Mouse (Mus musculus): ENCODE results near the gene Kcnmb3.
"Not testable (repeated sequence)": the region's sequence is repeated elsewhere in the genome, so short reads cannot be mapped to it uniquely, and the experiment has no call there.

Kcnmb3 gene

DNA sequence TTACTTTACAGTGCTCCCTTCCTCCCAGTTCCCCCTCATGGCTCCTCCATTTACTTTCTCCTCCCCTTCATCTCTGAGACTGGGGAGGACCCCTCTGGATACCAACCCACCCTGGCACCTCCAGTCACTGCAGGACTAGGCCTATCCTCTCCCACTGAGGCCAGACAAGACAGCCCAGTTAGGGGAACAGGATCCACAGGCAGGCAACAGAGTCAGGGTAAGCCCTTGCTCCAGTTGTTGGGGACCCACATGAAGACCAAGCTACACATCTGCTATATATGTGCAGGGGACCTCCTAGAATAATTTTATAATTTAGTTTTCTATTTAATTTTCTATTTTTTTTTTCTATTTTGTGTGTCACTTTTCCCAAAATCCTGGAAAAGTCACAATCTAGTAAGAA is 62.7 kb downstream of the Kcnmb3 start:
- not testable (repeated sequence) for DNase-seq

DNA sequence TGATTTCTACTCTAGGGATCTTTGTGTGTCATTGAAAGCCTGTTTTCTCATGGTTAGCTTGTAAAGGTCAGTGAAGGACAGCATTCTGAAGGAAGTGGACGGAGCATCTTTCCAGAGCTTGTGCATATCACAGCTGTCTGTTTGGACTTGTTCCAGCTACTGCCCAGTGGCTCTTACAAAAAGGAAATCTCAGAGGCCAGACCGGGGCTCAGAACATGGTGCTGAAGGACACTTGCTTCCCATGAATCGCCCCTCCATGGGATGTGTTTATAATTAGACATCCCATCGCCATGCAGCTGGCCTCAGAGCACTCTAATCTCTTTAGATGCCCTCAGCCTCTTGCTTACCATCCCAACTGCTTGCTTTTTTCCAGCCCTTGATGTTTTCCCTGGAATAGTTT is 63.1 kb downstream of the Kcnmb3 start:
- DNase-seq, result no peak

DNA sequence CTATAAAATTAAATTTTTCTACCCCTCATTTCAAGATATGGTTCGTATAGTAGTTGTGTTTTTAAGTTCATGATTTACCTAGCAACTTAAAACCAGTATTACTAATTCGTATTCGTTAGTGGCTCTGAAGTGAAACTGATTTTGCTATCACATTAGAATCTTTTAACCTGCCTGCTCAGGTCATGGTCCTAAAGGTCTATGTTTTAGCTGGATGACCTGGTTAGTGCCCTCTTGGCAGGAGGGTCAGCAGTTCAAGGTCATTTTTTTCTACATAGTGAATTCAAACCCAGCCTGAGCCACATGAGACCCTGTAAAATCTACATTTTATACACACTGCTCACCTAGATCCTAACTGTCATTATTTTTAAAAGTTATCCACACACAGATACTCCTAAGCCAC is 63.7 kb downstream of the Kcnmb3 start:
- no peak for DNase-seq

GRCm38 (mm10) chr3:32427695-32428094 is 64.3 kb downstream of the Kcnmb3 start:
- DNase-seq, result no peak
